Mouse (Mus musculus): Measurements from ENCODE around the gene Yy1.

GRCm38 (mm10) chr12:108834337-108834736, 41.6 kb downstream of the Yy1 start:
- TF ChIP-seq CTCF (conservative IDR thresholded peaks at IDR 0.05; ENCODE audit: insufficient read depth, insufficient read length, low read depth, low read length) (no peak), POLR2A (IDR thresholded peaks at IDR 0.05; ENCODE audit: low read depth, low read length) (no peak)
